Mouse (Mus musculus) cerebellum, adult 2 months (tissue): Measurements from ENCODE around the gene Kifc5b.

ENCODE experiments used
- CTCF ChIP-seq: fragments of 200-500 bp; IDR thresholded peaks from 2 replicates; pipeline ENCODE4 v1.5.1; 2011; ENCODE audit warnings: low read depth, mild to moderate bottlenecking, control low read depth, low read length, moderate library complexity, borderline replicate concordance; ENCODE audit not compliant: insufficient read depth
- POLR2A ChIP-seq: fragments of 200-500 bp; IDR thresholded peaks from 2 replicates; pipeline ENCODE4 v1.6.1; 2011; ENCODE audit warnings: low read length, control low read depth, borderline replicate concordance; ENCODE audit not compliant: insufficient read depth

DNA sequence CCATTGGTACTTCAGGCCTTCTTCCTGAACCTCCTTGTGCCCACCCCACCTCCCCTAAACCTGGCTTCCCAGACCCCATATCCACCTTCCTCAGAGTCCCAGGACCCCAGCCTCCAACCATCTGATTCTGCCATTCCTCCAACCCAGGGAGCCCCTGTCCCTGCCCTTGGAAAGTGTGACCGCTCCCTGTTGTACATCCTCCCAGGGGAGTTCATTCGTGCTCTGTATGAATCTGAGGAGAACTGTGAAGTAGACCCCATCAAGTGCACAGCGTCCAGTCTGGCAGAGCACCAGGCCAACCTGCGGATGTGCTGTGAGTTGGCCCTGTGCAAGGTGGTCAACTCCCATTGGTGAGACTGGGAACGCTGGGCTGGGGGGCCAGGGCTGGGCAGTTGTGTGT is 41.0 kb downstream of the Kifc5b start:
- TF ChIP-seq CTCF (no peak), POLR2A (no peak)
